Mouse (Mus musculus): ENCODE measurements around the gene P2ry2.
A peak's percentile ranks its signal among the peaks of the same experiment; 100 is the strongest.

P2ry2 gene

GRCm38 (mm10) chr7:101012541-101012940, at the start of gene P2ry2:
TSS of gene P2ry2 (minus strand) at chr7:101012866.
- no peak for DNase-seq (ENCODE audit: low read depth, low spot score)

- no peak for DNase-seq (ENCODE audit: low read depth, low spot score)
These were observed 49.6 kb upstream of the P2ry2 start for GRCm38 (mm10) chr7:101062246-101062645.

- peak; percentile 62 for DNase-seq (ENCODE audit: low read depth, low spot score)
These were observed 48.7 kb upstream of the P2ry2 start for GRCm38 (mm10) chr7:101061381-101061780.

- no peak for DNase-seq (ENCODE audit: low read depth, low spot score)
These were observed 47.8 kb upstream of the P2ry2 start for GRCm38 (mm10) chr7:101060476-101060875.

DNA sequence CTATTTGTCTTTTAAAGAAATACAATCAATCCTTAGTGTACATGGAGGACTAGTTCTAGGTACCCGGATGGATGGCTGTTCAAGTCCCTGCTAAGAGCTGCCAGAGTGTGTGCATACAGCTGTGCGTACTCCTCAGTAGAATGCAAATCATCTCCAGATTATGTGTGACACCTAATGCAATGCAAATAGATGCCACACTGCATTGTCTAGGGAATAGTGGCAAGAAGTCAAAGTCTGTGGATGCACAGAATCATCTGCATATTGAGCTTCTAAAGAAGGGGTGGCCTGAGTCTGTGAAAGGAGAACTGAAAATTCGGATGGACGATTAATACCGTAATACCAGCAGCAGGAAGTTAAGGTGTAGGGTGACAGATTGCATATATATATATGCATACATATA, 46.5 kb upstream of the P2ry2 start:
- DNase-seq (ENCODE audit: low read depth, low spot score) = no peak

DNA sequence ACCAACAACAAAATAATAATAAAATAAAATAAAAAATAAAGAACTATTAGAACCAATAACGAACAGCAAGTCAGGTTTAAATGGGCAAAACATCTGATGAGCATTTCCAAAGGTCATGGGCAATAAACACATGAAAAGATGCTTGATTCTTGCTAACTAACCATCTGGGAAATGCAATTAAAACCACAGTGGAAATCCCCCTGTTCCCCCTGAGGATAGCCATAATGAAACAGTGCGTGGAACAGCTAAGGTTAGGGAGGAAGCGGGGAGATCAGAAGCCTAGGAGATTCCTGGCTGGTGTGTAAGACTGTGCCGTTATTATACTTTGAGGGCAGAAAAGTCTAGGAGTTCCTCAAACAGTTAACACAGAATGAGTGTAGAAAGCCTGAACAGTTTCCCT, 44.6 kb upstream of the P2ry2 start:
- no peak for DNase-seq (ENCODE audit: low read depth, low spot score)

DNA sequence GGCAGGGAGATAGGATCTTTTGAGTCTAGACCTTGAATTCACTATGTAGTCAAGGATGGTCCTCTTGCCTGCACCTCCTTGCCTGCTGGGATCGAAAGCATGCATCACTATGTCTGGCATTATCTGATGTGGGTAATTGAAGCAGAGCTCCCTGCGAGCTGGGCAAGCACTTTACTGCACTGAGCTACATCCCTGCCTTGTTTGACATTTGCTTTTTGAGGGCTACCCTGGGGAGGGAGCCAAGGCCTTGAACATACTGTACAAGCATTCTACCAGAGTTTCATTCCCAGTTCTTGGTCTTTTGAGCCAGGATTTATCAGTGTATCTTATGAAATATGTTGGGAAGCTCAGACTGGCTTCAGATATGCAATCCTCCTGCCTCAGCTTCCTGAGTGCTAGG, 40.5 kb upstream of the P2ry2 start:
- no peak for DNase-seq (ENCODE audit: low read depth, low spot score)

- DNase-seq (ENCODE audit: low read depth, low spot score) = peak; percentile 28
These were observed 39.0 kb upstream of the P2ry2 start for GRCm38 (mm10) chr7:101051551-101052221.

DNA sequence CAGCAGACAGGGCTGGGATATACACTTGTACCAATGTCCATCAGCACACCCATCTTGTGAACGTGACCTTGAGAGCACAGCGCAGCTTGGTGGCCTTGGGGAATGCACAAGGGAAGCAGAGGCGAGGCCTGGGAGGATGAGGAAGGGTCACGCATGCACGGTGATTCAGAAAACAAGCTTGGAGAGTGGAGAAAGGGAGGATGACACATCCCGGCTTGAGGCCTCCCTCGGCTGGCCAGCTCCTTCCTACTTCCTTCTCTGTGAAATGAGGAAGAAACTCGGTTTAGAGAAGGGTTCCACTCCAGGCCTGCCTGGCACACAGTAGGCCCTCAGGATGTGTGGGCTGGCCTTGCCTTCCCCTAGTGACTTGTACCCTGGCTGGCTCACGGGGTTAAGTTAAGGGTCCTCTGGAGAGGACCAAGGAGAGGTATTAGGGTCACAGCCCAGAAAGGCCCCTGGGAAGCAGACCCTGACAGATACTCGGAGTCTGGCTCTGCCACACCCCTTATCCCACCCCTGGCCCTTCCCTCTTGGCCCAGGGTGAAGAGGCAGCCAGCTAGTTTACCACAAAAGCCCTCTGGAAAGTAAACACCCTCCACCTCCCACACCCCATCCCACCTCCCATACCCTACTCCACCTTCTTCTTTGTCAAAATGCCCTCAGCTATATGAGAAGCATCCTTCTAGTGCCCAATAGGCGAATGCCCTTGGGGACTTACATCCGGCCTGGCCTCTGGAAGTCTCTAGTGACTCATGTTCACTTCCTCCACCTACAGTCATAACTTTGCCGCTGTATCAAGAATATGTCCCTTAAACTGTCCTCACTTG, 38.3 kb upstream of the P2ry2 start:
- DNase-seq (ENCODE audit: low read depth, low spot score) = no peak

DNA sequence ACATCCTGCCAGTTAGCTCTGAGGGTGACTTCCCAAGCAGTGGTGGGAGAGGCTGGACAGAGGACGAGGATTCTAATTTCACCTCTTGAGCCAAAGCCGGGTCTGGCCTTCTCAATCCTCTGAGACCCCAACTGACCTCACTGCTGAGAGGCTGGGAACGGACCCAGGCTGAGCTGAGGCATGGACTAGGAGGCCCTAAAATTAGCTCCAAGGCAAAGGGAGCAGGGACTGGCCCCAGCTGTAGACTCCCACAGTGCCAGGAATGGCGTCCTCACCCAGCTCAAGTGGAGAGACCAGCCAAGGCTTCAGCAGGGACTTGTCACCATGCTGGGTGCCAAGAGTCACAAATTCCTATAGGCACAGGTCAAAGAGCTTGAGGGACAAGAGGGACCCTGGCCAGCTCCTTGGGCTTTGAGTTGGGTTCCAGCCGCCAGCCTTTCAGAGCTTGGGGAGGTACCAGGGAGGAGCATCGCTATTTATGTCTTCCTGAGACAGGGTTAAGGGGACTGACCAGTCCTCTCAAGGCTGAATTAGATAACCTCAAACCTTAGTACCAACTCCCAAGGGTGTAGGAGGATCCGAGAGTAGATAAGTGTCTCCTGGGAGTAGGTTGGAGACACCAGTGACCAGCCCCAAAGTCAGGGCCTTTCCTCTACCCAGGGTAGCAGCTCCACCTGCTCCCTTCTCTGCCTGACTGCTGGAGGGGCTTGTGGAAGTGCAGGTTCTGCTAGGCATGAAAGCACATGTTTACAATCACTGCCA, 36.8 kb upstream of the P2ry2 start:
- DNase-seq (ENCODE audit: low read depth, low spot score) = no peak

DNA sequence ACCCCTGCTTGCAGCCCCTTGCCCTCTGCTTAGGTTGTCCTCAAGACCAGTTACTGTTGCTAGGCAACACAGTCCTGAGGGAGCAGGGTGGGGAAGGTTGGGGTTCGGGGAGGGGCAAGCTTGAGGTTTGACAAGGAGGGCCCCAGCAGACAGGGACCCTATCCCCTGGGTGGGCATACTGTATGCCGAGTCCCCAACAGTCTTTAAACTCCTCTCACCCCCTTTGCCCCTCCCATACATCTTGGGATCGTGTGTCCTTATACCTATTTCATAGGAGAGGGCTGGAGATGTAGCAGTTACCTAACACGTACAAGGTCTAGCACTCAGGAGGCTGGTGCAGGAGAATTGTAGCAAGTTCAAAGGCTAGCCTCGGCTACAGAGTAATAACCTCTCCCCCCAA, 35.6 kb upstream of the P2ry2 start:
- DNase-seq (ENCODE audit: low read depth, low spot score) = no peak

DNA sequence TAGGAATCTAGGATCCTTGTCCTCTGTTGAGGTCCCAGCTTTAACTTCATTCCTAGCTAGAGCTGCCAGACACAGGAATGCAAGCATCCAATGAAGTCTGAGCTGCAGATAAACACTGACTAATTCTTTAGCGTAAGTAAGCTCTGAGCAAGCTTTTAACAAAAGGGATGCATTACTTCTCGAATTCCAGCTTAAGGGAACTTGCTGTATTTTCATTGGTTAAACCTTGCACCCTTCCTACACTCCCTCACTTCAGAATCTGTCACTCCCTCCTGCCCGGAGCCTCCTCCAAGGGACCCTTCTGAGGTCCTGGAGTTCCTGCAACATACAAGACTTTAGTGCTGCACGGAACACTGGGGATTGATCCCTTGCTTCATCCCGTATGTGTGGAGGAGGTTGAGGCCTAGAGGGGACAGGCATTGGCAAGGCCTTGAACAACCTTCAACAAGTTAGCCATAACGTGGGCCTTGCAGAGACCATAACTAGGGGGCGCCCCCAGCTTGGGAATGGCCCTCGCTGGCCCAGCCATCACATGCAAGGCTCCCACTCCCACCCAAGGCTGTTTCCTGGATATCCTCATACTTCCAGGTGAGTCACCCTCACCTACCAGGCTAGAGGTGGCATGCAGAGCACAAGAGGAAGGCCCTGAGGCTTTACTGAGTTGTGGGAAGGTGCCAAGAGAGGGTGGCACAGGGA, 31.3 kb upstream of the P2ry2 start:
- DNase-seq (ENCODE audit: low read depth, low spot score) = no peak

DNA sequence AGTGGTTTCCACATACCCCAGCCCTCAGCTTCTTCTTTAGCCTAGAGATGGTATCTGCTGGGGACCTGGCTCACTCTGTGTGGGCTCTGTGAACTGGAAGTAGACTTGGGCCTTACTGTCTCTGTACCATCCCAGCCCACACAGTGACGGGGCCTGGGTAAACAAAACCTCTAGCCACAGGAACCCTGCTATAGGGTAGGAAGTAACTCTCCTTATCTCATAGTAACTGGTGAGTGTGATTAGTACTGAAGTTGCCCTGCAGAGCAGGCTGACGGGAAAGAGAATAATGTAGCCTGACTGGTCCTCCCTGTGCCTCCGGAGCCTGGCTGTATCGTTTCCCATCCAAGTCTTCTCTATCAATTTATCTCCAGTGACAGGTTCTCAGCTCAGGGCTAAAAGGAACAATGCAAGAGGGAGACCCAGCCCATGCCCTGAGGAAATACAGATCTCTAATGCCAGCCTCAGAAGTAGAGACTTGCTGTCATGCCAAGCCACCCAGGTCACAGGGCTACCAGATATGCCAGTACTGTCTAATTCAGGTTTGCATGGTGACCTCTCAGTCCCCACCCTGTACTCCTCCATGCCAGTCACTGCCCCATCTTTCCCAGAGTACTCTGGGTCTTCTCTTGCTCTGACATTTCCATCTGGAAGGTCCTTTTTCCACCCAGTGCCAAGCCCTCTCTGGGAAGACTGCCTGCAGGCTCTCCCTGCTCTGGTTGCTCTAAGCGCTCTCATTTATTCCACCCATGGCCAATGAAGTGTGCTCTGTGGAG, 29.5 kb upstream of the P2ry2 start:
- DNase-seq (ENCODE audit: low read depth, low spot score) = no peak

- DNase-seq (ENCODE audit: low read depth, low spot score) = no peak
These were observed 28.9 kb upstream of the P2ry2 start for GRCm38 (mm10) chr7:101041544-101041943.

DNA sequence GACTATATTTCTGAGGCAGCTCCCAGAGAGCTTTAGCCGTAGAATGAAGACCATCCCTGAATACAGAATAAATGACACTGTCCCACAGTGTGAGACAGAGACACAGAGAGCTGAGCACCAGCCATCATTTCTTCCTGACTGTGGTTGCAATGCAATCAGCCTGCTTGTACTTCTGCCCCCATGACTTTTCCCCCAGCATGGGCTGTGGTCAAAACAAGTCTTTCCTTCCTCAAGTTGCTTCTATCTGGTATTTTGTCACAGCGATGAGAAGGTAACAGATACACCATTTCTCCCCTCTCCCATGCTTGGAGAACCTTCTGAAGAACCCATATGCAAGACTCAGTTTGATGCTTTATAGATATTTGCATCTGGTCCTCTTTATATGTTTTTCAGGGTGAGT, 20.7 kb upstream of the P2ry2 start:
- DNase-seq (ENCODE audit: low read depth, low spot score) = no peak

- DNase-seq (ENCODE audit: low read depth, low spot score) = no peak
These were observed 18.6 kb upstream of the P2ry2 start for GRCm38 (mm10) chr7:101031234-101031633.

GRCm38 (mm10) chr7:101030756-101031155, 18.1 kb upstream of the P2ry2 start:
- DNase-seq (ENCODE audit: low read depth, low spot score) = no peak

DNA sequence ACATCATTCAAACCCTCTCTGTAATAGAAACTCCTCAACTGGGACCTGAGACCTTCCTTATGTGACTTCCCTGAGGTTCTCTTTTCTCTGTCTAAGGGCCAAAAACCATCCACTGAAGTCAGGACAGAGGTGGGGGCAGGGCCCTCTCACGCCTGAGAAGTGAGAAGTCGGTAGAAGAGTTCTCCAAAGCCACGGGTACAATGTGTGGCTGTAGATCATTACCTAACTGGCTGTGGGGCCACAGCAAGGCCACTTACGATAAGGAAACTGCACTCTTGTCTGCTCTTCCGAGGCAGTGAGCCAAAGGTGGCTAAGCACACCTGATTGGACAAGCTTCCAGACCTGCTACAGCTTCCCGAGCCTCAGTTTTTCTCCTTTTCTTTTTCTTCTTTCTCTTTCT, 16.8 kb upstream of the P2ry2 start:
- no peak for DNase-seq (ENCODE audit: low read depth, low spot score)

GRCm38 (mm10) chr7:101028991-101029390, 16.3 kb upstream of the P2ry2 start:
- DNase-seq (ENCODE audit: low read depth, low spot score) = no peak

- DNase-seq (ENCODE audit: low read depth, low spot score) = no peak
These were observed 15.7 kb upstream of the P2ry2 start for GRCm38 (mm10) chr7:101028444-101028757.
